Mouse (Mus musculus): ENCODE data around the gene Klrc1.

DNA sequence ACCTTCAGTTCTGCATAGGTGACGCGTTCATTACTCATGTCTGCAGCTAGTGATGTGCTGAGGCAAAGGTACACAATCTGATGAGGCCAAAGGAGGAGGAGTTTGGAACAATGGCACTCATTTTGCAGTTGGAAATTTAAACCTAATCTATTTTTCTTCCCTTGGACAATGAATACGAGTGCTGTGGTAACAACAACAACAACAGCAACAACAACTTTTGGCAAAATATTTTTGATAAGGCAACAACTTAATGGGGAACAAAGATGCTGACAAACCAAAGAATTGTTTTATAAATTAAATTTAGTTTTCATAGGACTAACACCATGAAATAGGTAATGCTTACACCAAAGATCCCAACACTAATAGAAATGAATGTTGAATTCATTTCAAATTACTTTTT, at the start of gene Klrc1:
- TF ChIP-seq E2F4 (IDR thresholded peaks at IDR 0.05; ENCODE audit: insufficient read depth) (no peak), MYOG (IDR thresholded peaks at IDR 0.05; ENCODE audit: control insufficient read depth in 1 of 3, insufficient read depth in 1 of 3, insufficient read length in 2 of 3, low read depth in 2 of 3) (no peak)
